Comparison of ENCODE assay signal across 7 mouse cellular contexts in the genomic region with DNA sequence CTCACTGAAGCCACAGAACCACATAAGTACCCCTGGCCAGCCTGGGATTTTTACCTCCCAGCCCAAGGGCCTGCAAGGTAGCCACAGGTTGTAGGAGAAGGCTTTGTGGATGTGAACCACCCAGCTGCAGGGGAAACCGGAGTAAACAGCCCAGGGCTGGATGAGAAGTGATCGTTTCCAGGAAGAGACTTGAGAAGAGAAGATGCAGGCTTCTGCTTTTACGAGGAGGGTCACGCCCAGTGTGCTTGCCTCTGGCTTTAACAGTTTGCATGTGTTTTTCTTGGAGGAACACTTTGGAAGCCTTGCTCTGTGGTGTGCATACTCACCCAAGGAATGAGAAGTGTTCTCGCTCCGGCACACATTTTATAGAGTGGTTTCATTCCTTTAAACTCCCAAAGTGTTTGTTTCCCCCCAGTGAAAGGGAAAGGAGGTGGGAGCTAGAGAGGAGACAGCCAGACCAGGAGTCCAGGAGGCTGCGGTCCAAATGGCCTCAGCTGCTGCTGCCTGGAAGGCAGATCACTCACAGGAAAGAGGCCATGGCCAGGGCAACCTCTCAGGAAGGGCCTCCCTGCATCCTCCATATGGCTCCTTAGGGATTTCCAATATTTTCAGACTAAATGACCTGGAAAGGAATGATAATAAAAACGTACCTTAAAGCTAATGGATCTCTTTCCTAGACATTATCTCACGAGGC.
DNase-seq lines count a peak whose midpoint lies in the region; ATAC-seq lines count a peak whose summit lies in the region.

No protein-coding gene starts in this region.

- H3K4me3 ChIP-seq in kidney, embryonic 16.5 days (ENCODE audit: low read length): no peak overlapping the region
- no peak overlapping the region for H3K4me3 ChIP-seq in forebrain, embryonic 12.5 days (replicated peaks)

- no peaks in the 10 kb centered on the region for H3K36me3 ChIP-seq in kidney, embryonic 16.5 days (ENCODE audit: insufficient read depth, low read length)
- no peaks in the 10 kb centered on the region for H3K36me3 ChIP-seq in forebrain, embryonic 12.5 days (replicated peaks)

- peak; percentile 33 for DNase-seq in testis, postnatal 14 days (ENCODE audit: low spot score)
- DNase-seq in testis, postnatal 10 days (ENCODE audit: low spot score): no peak
- DNase-seq in fat pad, adult 2 months (ENCODE audit: extremely low read depth, low read depth, low spot score): peak; percentile 68
- DNase-seq in thymus, postnatal 25 days: no peak
- no peak for DNase-seq in left cerebral cortex, adult 18-20 months (ENCODE audit: low spot score in 2 of 2)

- H3K27ac ChIP-seq in kidney, embryonic 16.5 days (ENCODE audit: low read length): peak overlapping the region; percentile 68; the same call in 1 of the 2 replicates
- H3K27ac ChIP-seq in forebrain, embryonic 12.5 days: no peak overlapping the region

- H3K27me3 ChIP-seq in kidney, embryonic 16.5 days (ENCODE audit: insufficient read depth, low read length): no peaks in the 10 kb centered on the region
- H3K27me3 ChIP-seq in forebrain, embryonic 12.5 days: no peaks in the 10 kb centered on the region

- 0 out of 2 replicates have a peak overlapping the region, but pooled peaks have one; percentile 10 for H3K9ac ChIP-seq in kidney, embryonic 16.5 days (replicated peaks; ENCODE audit: low read length)
- H3K9ac ChIP-seq in forebrain, embryonic 12.5 days: no peak overlapping the region

- H3K4me2 ChIP-seq in kidney, embryonic 16.5 days (replicated peaks; ENCODE audit: low read depth, low read length): peak overlapping the region; percentile 29
- no peak overlapping the region for H3K4me2 ChIP-seq in forebrain, embryonic 12.5 days

- no peaks in the 10 kb centered on the region for H3K9me3 ChIP-seq in kidney, embryonic 16.5 days (ENCODE audit: low read length)
- H3K9me3 ChIP-seq in forebrain, embryonic 12.5 days: no peaks in the 10 kb centered on the region

- peaks cover 16% of the 10 kb centered on the region for H3K4me1 ChIP-seq in kidney, embryonic 16.5 days (ENCODE audit: insufficient read depth, low read length)
- no peaks in the 10 kb centered on the region for H3K4me1 ChIP-seq in forebrain, embryonic 12.5 days

- ATAC-seq in kidney, embryonic 16.5 days (ENCODE audit: low FRiP score, low TSS enrichment): peak; percentile 46
- no peak for ATAC-seq in forebrain, embryonic 12.5 days (ENCODE audit: low FRiP score)

- 8% methylated on average over 9 of the region's 9 CpGs for WGBS in kidney, embryonic 16.5 days
- 79% methylated on average over 9 of the region's 9 CpGs for WGBS in forebrain, embryonic 12.5 days

Comparison
In these comparisons a context has a peak if more than half of its experiments do, and no peak if none do; other contexts are left out.
1. DNase-seq: peak in testis, postnatal 14 days (single experiment) and fat pad, adult 2 months (single experiment); none in testis, postnatal 10 days (single experiment), thymus, postnatal 25 days (single experiment) and left cerebral cortex, adult 18-20 months (0 of 2).